Mouse (Mus musculus) stomach, embryonic 14.5 days (tissue): ENCODE data around the gene Rxfp2. TPM values are rescaled to one million over a fixed set of nuclear protein-coding genes. Genes with fewer than 3 reads are reported as not detected.

ENCODE experiments used
- ATAC-seq: fragments of 200-750 bp; cut with Nextera tagmentation; 2 replicates; pipeline ENCODE4 v1.8.0; 2017; ENCODE audit warnings: low read depth, moderate TSS enrichment; ENCODE audit not compliant: insufficient number of reproducible peaks, insufficient read depth, low FRiP score
- H3K27ac ChIP-seq: fragments of 300-500 bp; sonication (generic); 2 replicates; pipeline ENCODE4 v1.5.1; 2014; ENCODE audit warnings: mild to moderate bottlenecking, low read length, moderate library complexity, mixed read lengths
- H3K27me3 ChIP-seq: fragments of 300-500 bp; sonication (generic); 2 replicates; pipeline ENCODE4 v1.6.1; 2014; ENCODE audit warnings: low read length, control low read depth, mixed read lengths; ENCODE audit not compliant: control insufficient read depth, insufficient read depth
- H3K36me3 ChIP-seq: fragments of 300-500 bp; sonication (generic); 2 replicates; pipeline ENCODE4 v1.6.1; 2014; ENCODE audit warnings: mild to moderate bottlenecking, control low read depth, low read length, moderate library complexity, mixed read lengths; ENCODE audit not compliant: control insufficient read depth, insufficient read depth
- H3K4me1 ChIP-seq: fragments of 300-500 bp; sonication (generic); 2 replicates; pipeline ENCODE4 v1.6.1; 2014; ENCODE audit warnings: low read length, control low read depth, mixed read lengths; ENCODE audit not compliant: control insufficient read depth, insufficient read depth
- H3K4me2 ChIP-seq: fragments of 300-500 bp; sonication (generic); replicated peaks from 2 replicates; pipeline ENCODE4 v1.6.1; 2014; ENCODE audit warnings: low read depth, low read length, control low read depth
- H3K4me3 ChIP-seq: fragments of 300-500 bp; sonication (generic); 2 replicates; pipeline ENCODE4 v1.5.1; 2014; ENCODE audit warnings: low read depth, low read length, control low read depth
- H3K9ac ChIP-seq: fragments of 300-500 bp; sonication (generic); replicated peaks from 2 replicates; pipeline ENCODE4 v1.6.1; 2014; ENCODE audit warnings: low read depth, mild to moderate bottlenecking, control low read depth, low read length, moderate library complexity, mixed read lengths
- H3K9me3 ChIP-seq: fragments of 300-500 bp; sonication (generic); 2 replicates; pipeline ENCODE4 v1.6.1; 2016; ENCODE audit warnings: low read depth, low read length, control low read depth; ENCODE audit not compliant: control insufficient read depth
- WGBS: fragments of 180-500 bp; shearing (Covaris S2); extraction: QIAGEN DNeasy Blood & Tissue Kit; methylation state at CpG from one replicate; pipeline ENCODE4 v1.1.7; 2014; 5-methylcytosine and 5-hydroxymethylcytosine counted together
- polyA plus RNA-seq: library from polyadenylated mRNA; unstranded; fragments of >200 nt; fragmentation: Nextera tagmentation; extraction: Ambion mirVana; gene quantifications from 2 replicates; pipeline ENCODE4 v1.2.1, GENCODE M21; 2014

The Rxfp2 gene
- polyA plus RNA-seq, 1 experiment from 2014 or later, result 0.69 TPM

DNA sequence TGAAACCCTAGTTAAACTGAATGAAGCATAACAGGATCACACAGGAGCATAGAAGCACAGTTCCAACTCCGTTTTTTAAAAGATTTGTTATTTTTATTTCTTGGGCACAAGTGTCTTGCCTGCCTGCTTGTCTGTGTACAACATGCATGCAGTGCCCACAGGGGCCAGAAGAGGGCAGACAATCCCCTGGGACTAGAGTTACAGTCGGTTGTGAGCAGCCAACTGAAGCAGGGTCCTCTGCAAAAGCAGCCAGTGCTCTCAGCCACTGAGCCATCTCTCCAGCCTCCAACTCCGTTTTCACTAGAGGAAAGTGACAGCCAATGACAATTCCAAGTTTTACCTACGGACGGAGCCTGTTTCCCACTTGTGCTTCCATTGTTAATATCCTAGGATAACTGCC, 33.4 kb downstream of the Rxfp2 start:
- 55% methylated on average over 5 of the region's 5 CpGs for WGBS
- Histone ChIP-seq H3K27me3 (no peaks in the 10 kb centered on the region), H3K36me3 (no peaks in the 10 kb centered on the region), H3K27ac (no peak overlapping the region), H3K4me1 (no peaks in the 10 kb centered on the region), H3K9ac (no peak overlapping the region), H3K4me3 (no peak overlapping the region), H3K4me2 (no peak overlapping the region), H3K9me3 (no peaks in the 10 kb centered on the region)
- ATAC-seq, result no peak

- WGBS, result 86% methylated on average over 4 of the region's 4 CpGs
- no peak for ATAC-seq
- no peaks in the 10 kb centered on the region for H3K4me1 ChIP-seq
These were observed 34.8 kb downstream of the Rxfp2 start for GRCm38 (mm10) chr5:150053294-150053693.

GRCm38 (mm10) chr5:150053956-150054355, 35.5 kb downstream of the Rxfp2 start:
- Histone ChIP-seq H3K4me3 (no peak overlapping the region), H3K4me2 (no peak overlapping the region), H3K9ac (no peak overlapping the region), H3K9me3 (no peaks in the 10 kb centered on the region), H3K27me3 (no peaks in the 10 kb centered on the region), H3K4me1 (no peaks in the 10 kb centered on the region), H3K36me3 (no peaks in the 10 kb centered on the region), H3K27ac (no peak overlapping the region)
- no peak for ATAC-seq
- 83% methylated on average over 7 of the region's 7 CpGs for WGBS

More at GRCm38 (mm10) chr5:150053294-150053693, 34.8 kb downstream of the Rxfp2 start:
- H3K36me3 ChIP-seq, result no peaks in the 10 kb centered on the region
- no peaks in the 10 kb centered on the region for H3K27me3 ChIP-seq
- H3K27ac ChIP-seq, result no peak overlapping the region
- H3K4me2 ChIP-seq, result no peak overlapping the region
- H3K4me3 ChIP-seq, result no peak overlapping the region
- no peaks in the 10 kb centered on the region for H3K9me3 ChIP-seq
- H3K9ac ChIP-seq, result no peak overlapping the region

- no peak for ATAC-seq
- no peak overlapping the region for H3K4me2 ChIP-seq
- H3K4me3 ChIP-seq, result no peak overlapping the region
- H3K27me3 ChIP-seq, result no peaks in the 10 kb centered on the region
- 93% methylated on average over 1 of the region's 1 CpGs for WGBS
- H3K36me3 ChIP-seq, result no peaks in the 10 kb centered on the region
- no peaks in the 10 kb centered on the region for H3K4me1 ChIP-seq
- H3K9ac ChIP-seq, result no peak overlapping the region
- no peak overlapping the region for H3K27ac ChIP-seq
- no peaks in the 10 kb centered on the region for H3K9me3 ChIP-seq
These were observed 36.8 kb downstream of the Rxfp2 start for GRCm38 (mm10) chr5:150055322-150055721.

DNA sequence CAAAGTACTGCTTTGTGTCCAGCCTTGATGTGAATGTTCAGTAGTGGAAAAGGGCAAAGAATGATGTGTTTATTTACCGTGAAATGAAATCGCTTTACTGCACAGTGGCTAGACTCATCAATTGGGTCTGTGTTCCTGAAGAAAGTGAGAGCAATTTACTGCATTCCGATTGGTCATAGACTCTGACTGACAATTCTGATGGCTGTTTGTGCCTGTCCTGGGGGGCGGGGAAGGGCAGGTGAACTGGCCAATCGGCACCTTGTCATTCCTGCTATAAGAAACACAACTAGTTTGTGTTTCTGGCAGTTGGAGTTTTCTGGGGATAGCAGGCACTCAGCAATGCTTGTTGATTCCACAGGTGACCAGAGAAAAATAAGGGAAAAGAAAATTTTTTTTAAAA, 37.6 kb downstream of the Rxfp2 start:
- H3K4me2 ChIP-seq, result no peak overlapping the region
- H3K27me3 ChIP-seq, result no peaks in the 10 kb centered on the region
- no peaks in the 10 kb centered on the region for H3K4me1 ChIP-seq
- no peak overlapping the region for H3K9ac ChIP-seq
- no peak for ATAC-seq
- no peaks in the 10 kb centered on the region for H3K36me3 ChIP-seq
- 77% methylated on average over 5 of the region's 5 CpGs for WGBS
- H3K4me3 ChIP-seq, result no peak overlapping the region
- H3K9me3 ChIP-seq, result no peaks in the 10 kb centered on the region
- no peak overlapping the region for H3K27ac ChIP-seq

- H3K27ac ChIP-seq, result no peak overlapping the region
- H3K9me3 ChIP-seq, result no peaks in the 10 kb centered on the region
- H3K9ac ChIP-seq, result no peak overlapping the region
- H3K4me3 ChIP-seq, result no peak overlapping the region
- no peak overlapping the region for H3K4me2 ChIP-seq
- 80% methylated on average over 5 of the region's 5 CpGs for WGBS
- H3K27me3 ChIP-seq, result no peaks in the 10 kb centered on the region
- no peaks in the 10 kb centered on the region for H3K4me1 ChIP-seq
- ATAC-seq, result no peak
- H3K36me3 ChIP-seq, result no peaks in the 10 kb centered on the region
These were observed 40.4 kb downstream of the Rxfp2 start for GRCm38 (mm10) chr5:150058845-150059244.

DNA sequence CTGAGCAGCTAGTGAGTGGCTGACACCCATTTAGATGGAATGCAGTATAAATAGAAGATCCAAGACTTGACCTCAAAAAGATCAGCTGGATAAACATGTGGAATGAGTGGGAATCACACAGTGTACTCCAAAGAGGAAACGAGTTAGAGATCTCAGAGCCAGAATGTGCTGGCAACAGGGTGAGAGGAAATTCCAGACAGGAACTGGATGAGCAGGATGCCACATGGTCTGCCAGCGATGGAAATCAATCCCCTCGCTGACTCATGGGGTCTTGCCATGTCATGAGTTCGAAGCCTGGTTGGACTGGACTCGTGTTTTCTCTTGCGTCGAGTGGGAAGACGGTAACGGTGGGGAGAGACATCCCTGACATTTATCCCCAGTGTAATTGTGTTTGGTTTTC, 41.0 kb downstream of the Rxfp2 start:
- Histone ChIP-seq H3K9me3 (no peaks in the 10 kb centered on the region), H3K4me1 (no peaks in the 10 kb centered on the region), H3K36me3 (no peaks in the 10 kb centered on the region), H3K4me2 (no peak overlapping the region), H3K4me3 (no peak overlapping the region), H3K9ac (no peak overlapping the region), H3K27ac (no peak overlapping the region), H3K27me3 (no peaks in the 10 kb centered on the region)
- WGBS, result 89% methylated on average over 9 of the region's 9 CpGs
- ATAC-seq, result no peak

GRCm38 (mm10) chr5:150061086-150061485, 42.6 kb downstream of the Rxfp2 start:
- no peak overlapping the region for H3K27ac ChIP-seq
- WGBS, result 90% methylated on average over 9 of the region's 9 CpGs
- H3K4me3 ChIP-seq, result no peak overlapping the region
- H3K9me3 ChIP-seq, result no peaks in the 10 kb centered on the region
- H3K4me2 ChIP-seq, result no peak overlapping the region
- no peaks in the 10 kb centered on the region for H3K36me3 ChIP-seq
- no peaks in the 10 kb centered on the region for H3K27me3 ChIP-seq
- ATAC-seq, result no peak
- no peak overlapping the region for H3K9ac ChIP-seq
- H3K4me1 ChIP-seq, result no peaks in the 10 kb centered on the region

DNA sequence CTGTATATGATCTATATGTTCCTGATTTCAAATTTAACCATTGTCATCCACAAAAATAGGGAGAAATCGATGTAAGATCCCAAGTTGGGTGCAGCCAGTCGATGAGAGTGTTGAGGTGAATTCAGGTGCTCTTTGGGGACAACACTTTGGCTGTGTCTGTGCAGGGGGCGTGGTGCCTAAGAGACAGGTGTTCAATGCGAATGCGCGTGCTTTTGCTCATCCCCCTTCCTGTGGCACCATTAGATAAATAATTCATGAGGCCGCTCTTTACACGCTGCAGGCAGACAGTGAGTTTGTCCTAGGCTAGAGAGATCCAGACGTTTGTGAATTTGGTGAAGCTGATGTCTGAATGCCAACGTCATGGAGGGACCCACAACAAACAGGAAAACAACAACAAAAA, 45.8 kb downstream of the Rxfp2 start:
- Histone ChIP-seq H3K4me1 (no peaks in the 10 kb centered on the region), H3K36me3 (no peaks in the 10 kb centered on the region), H3K4me3 (no peak overlapping the region), H3K9ac (no peak overlapping the region), H3K4me2 (no peak overlapping the region), H3K27me3 (no peaks in the 10 kb centered on the region), H3K9me3 (no peaks in the 10 kb centered on the region), H3K27ac (no peak overlapping the region)
- ATAC-seq, result no peak
- WGBS, result 59% methylated on average over 10 of the region's 10 CpGs
